8 mouse cellular contexts compared by ENCODE assay signal in the genomic region with DNA sequence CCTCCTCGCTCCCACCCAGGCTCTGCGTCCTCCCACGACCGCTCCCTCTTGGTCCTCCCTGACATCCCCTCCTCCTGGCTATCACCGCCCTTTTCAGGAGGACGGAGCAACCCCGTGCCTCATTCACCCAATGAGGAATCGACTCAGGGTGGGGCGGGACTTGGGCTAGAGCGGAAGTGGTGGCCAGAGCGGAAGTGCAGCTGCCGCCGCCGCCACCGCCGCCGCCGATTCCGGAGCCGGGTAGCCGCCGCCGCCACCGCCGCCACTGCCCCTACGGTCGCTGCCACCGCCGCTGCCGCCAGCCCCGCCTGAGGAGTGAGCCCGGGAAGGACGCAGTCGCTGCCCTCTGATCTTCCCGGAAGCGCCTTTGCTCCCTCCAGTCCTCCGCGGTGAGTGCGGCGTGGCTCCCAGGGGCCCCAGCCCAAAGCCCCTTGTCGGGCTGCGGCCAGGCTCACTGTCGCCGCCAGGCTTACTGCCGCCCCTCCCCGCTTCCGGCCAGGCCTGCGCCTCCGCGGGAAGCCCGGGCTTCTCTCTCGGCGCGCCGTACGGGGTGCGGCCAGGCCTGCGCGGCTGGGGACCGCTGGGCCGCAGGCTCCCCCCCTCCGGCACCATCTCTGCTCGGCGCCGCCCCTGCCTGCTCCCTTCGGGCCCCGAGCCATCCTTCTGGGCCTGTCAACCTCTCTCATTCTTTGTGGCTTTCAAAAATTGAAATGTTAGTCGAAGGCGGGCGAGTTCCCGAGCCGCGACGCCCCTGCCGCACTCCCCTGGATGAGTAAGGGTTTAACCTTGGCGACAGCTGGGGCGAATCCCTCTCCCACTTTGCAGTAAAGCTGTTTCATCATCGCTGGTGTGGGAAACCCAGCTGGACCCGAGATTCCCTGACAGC. TPM values are rescaled to one million over a fixed set of nuclear protein-coding genes. Genes with fewer than 3 reads are reported as not detected.
A peak's percentile ranks its signal among the peaks of the same experiment; 100 is the strongest.
DNase-seq lines count a peak whose midpoint lies in the region; ATAC-seq and TF ChIP-seq lines count a peak whose summit lies in the region.

No protein-coding gene starts in this region.

- DNase-seq in kidney, postnatal 0 days (ENCODE audit: low spot score), result peak; percentile 70
- DNase-seq in naive thymus-derived CD4-positive, alpha-beta T cell, adult 2 months (ENCODE audit: low read depth), result peak; percentile 91
- DNase-seq in splenic B cell, adult 2 months (ENCODE audit: low read depth, low spot score), result peak; percentile 91

- under 1% methylated on average over 77 of the region's 79 CpGs for WGBS in heart, embryonic 11.5 days (ENCODE audit: insufficient replicate concordance)
- WGBS in kidney, postnatal 0 days, result under 1% methylated on average over 57 of the region's 79 CpGs
- under 1% methylated on average over 74 of the region's 79 CpGs for WGBS in liver, embryonic 12.5 days (ENCODE audit: insufficient replicate concordance)

- peak overlapping the region; percentile 92 for H3K4me3 ChIP-seq in bone marrow macrophage, adult 2 months (ENCODE audit: insufficient read depth, low read length)
- H3K4me3 ChIP-seq in heart, embryonic 11.5 days (ENCODE audit: low read depth, low read length), result peak overlapping the region; percentile 97
- peak overlapping the region; percentile 99 for H3K4me3 ChIP-seq in kidney, postnatal 0 days (replicated peaks; ENCODE audit: low read depth, low read length)
- H3K4me3 ChIP-seq in liver, embryonic 12.5 days, result peak overlapping the region; percentile 96

- ATAC-seq in CD4-positive, CD25-positive, alpha-beta regulatory T cell, adult 4 months, result peak; percentile 93
- ATAC-seq in erythroblast, adult 5-6 weeks (replicated peaks; ENCODE audit: low FRiP score, poor library complexity, severe bottlenecking), result peak; percentile 99
- peak; percentile 100 for ATAC-seq in heart, embryonic 11.5 days (replicated peaks; ENCODE audit: insufficient number of reproducible peaks, low FRiP score, low TSS enrichment)
- ATAC-seq in kidney, postnatal 0 days (replicated peaks; ENCODE audit: low FRiP score, low read depth), result peak; percentile 100
- peak; percentile 100 for ATAC-seq in liver, embryonic 12.5 days

- no peak for TF ChIP-seq POLR2A in bone marrow macrophage, adult 2 months (IDR thresholded peaks at IDR 0.05; ENCODE audit: borderline replicate concordance, low read depth, low read length)

- H3K4me1 ChIP-seq in bone marrow macrophage, adult 2 months (ENCODE audit: control insufficient read depth, insufficient read depth, low read length), result peaks cover 15% of the 10 kb centered on the region
- peaks cover 14% of the 10 kb centered on the region for H3K4me1 ChIP-seq in heart, embryonic 11.5 days (ENCODE audit: control insufficient read depth, insufficient read depth, low read length)
- H3K4me1 ChIP-seq in kidney, postnatal 0 days (replicated peaks; ENCODE audit: insufficient read depth, low read length), result peaks cover 15% of the 10 kb centered on the region; the same call in 1 of the 2 replicates
- H3K4me1 ChIP-seq in liver, embryonic 12.5 days, result peaks cover 40% of the 10 kb centered on the region

- TF ChIP-seq CTCF in bone marrow macrophage, adult 2 months (IDR thresholded peaks at IDR 0.05; ENCODE audit: low read depth, low read length), result no peak
- TF ChIP-seq CTCF in kidney, postnatal 0 days (IDR thresholded peaks at IDR 0.05; ENCODE audit: low read depth), result peak; percentile 19; the same call in 1 of the 2 replicates

- H3K9me3 ChIP-seq in heart, embryonic 11.5 days (replicated peaks; ENCODE audit: control insufficient read depth, low read length), result no peaks in the 10 kb centered on the region
- H3K9me3 ChIP-seq in kidney, postnatal 0 days (replicated peaks; ENCODE audit: low read length), result no peaks in the 10 kb centered on the region
- no peaks in the 10 kb centered on the region for H3K9me3 ChIP-seq in liver, embryonic 12.5 days (replicated peaks)

- H3K36me3 ChIP-seq in heart, embryonic 11.5 days (ENCODE audit: control insufficient read depth, insufficient read depth, low read length), result no peaks in the 10 kb centered on the region
- no peaks in the 10 kb centered on the region for H3K36me3 ChIP-seq in kidney, postnatal 0 days (ENCODE audit: insufficient read depth, low read length)
- H3K36me3 ChIP-seq in liver, embryonic 12.5 days, result peaks cover 19% of the 10 kb centered on the region
- no peaks in the 10 kb centered on the region for H3K36me3 ChIP-seq in splenic B cell, adult 2 months (ENCODE audit: control insufficient read depth, insufficient read depth, low read length, poor library complexity, severe bottlenecking)

- H3K27me3 ChIP-seq in heart, embryonic 11.5 days (ENCODE audit: control insufficient read depth, insufficient read depth, low read length), result no peaks in the 10 kb centered on the region
- no peaks in the 10 kb centered on the region for H3K27me3 ChIP-seq in kidney, postnatal 0 days (ENCODE audit: insufficient read depth, low read length)
- no peaks in the 10 kb centered on the region for H3K27me3 ChIP-seq in liver, embryonic 12.5 days (replicated peaks)
- no peaks in the 10 kb centered on the region for H3K27me3 ChIP-seq in splenic B cell, adult 2 months (ENCODE audit: control insufficient read depth, insufficient read depth, low read length, poor library complexity, severe bottlenecking)

- H3K27ac ChIP-seq in bone marrow macrophage, adult 2 months (ENCODE audit: insufficient read depth, low read depth, low read length), result peak overlapping the region; percentile 88
- H3K27ac ChIP-seq in heart, embryonic 11.5 days (ENCODE audit: low read depth, low read length), result peak overlapping the region; percentile 97
- peak overlapping the region; percentile 99 for H3K27ac ChIP-seq in kidney, postnatal 0 days
- H3K27ac ChIP-seq in liver, embryonic 12.5 days, result peak overlapping the region; percentile 96

- H3K9ac ChIP-seq in heart, embryonic 11.5 days (ENCODE audit: low read depth, low read length), result peak overlapping the region; percentile 97
- H3K9ac ChIP-seq in kidney, postnatal 0 days (ENCODE audit: low read depth, low read length), result peak overlapping the region; percentile 99
- peak overlapping the region; percentile 96 for H3K9ac ChIP-seq in liver, embryonic 12.5 days

- H3K4me2 ChIP-seq in heart, embryonic 11.5 days, result peak overlapping the region; percentile 82
- H3K4me2 ChIP-seq in kidney, postnatal 0 days (ENCODE audit: low read length), result peak overlapping the region; percentile 64
- peak overlapping the region; percentile 77 for H3K4me2 ChIP-seq in liver, embryonic 12.5 days

RNA-seq across cellular contexts. Expression of a gene that starts 0.5 kb away (rescaled TPM):
- polyA plus RNA-seq in CD4-positive, CD25-positive, alpha-beta regulatory T cell, adult 4 months (2017; shearing (Covaris generic)), result 10 to 100 TPM; 66.3 to 88.1 TPM
- 157 and 160 TPM in 2 replicates for polyA plus RNA-seq in bone marrow macrophage, adult 2 months (2012; ENCODE audit: insufficient read depth, insufficient read length, missing spikeins)
- total RNA-seq in erythroblast, adult 5-6 weeks (2015; ENCODE audit: low replicate concordance), result 49.3 and 49.6 TPM in 2 replicates
- 18.8 and 25.1 TPM in 2 replicates for total RNA-seq in erythroblast, adult 5-6 weeks (2017; ENCODE audit: low replicate concordance)
- 254 and 271 TPM in 2 replicates for polyA plus RNA-seq in heart, embryonic 11.5 days (2014; fragmentation: Nextera tagmentation; extraction: Ambion mirVana)
- 261 and 288 TPM in 2 replicates for polyA plus RNA-seq in kidney, postnatal 0 days (2015; fragmentation: Nextera tagmentation; extraction: Ambion mirVana)
- polyA plus RNA-seq in liver, embryonic 12.5 days (2016; fragmentation: Nextera tagmentation; extraction: Ambion mirVana), result 154 and 161 TPM in 2 replicates

RNA-seq across cellular contexts. Expression of a gene that starts 30.0 kb away (rescaled TPM):
- polyA plus RNA-seq in CD4-positive, CD25-positive, alpha-beta regulatory T cell, adult 4 months (2017; shearing (Covaris generic)), result 1 to 10 TPM in 1 of 2 experiments, not detected in 1; 4.4 TPM
- 2.5 and 3.2 TPM in 2 replicates for polyA plus RNA-seq in bone marrow macrophage, adult 2 months (2012; ENCODE audit: insufficient read depth, insufficient read length, missing spikeins)
- total RNA-seq in erythroblast, adult 5-6 weeks (2015; ENCODE audit: low replicate concordance), result 2.3 TPM in 1 of 2 replicates, not detected in the other
- not detected in 2 replicates for total RNA-seq in erythroblast, adult 5-6 weeks (2017; ENCODE audit: low replicate concordance)
- 0.61 and 0.66 TPM in 2 replicates for polyA plus RNA-seq in heart, embryonic 11.5 days (2014; fragmentation: Nextera tagmentation; extraction: Ambion mirVana)
- polyA plus RNA-seq in kidney, postnatal 0 days (2015; fragmentation: Nextera tagmentation; extraction: Ambion mirVana), result 2.7 and 4.0 TPM in 2 replicates
- polyA plus RNA-seq in liver, embryonic 12.5 days (2016; fragmentation: Nextera tagmentation; extraction: Ambion mirVana), result 0.17 and 0.31 TPM in 2 replicates

Comparison
In these comparisons a context has a peak if more than half of its experiments do, and no peak if none do; other contexts are left out.
1. Peak in every context shown above with its lines: DNase-seq, ATAC-seq, H3K4me3 ChIP-seq and H3K27ac ChIP-seq.